Mouse (Mus musculus) induced T-regulatory cell, adult 2 months (primary cell): Measurements from ENCODE around the gene Sprr2e.

Experiments
- DNase-seq: peaks from one replicate; pipeline ENCODE4 v3.0.0-alpha.2; 2012; ENCODE audit warnings: low read depth

Gene Sprr2e

GRCm38 (mm10) chr3:92351843-92352242 is at the start of gene Sprr2e:
Gene Sprr2e (plus strand): TSS chr3:92352143.
- DNase-seq: no peak

- no peak for DNase-seq
These were observed 44.5 kb upstream of the Sprr2e start for GRCm38 (mm10) chr3:92307406-92307805.

GRCm38 (mm10) chr3:92316320-92316719 is 35.6 kb upstream of the Sprr2e start, which contains the start of gene Sprr2b:
Gene Sprr2b (plus strand): TSS chr3:92316620.
- DNase-seq: no peak

GRCm38 (mm10) chr3:92317384-92317783 is 34.6 kb upstream of the Sprr2e start:
- DNase-seq: no peak

GRCm38 (mm10) chr3:92336278-92336677 is 15.7 kb upstream of the Sprr2e start:
- no peak for DNase-seq

GRCm38 (mm10) chr3:92338840-92339239 is 13.1 kb upstream of the Sprr2e start, which contains the start of gene Sprr2d:
Gene Sprr2d (plus strand): TSS chr3:92339140.
- no peak for DNase-seq

GRCm38 (mm10) chr3:92361619-92362018 is 9.7 kb downstream of the Sprr2e start:
- DNase-seq: no peak

- no peak for DNase-seq
These were observed 12.9 kb downstream of the Sprr2e start, which contains the start of gene Sprr2f for GRCm38 (mm10) chr3:92364887-92365286. Gene Sprr2f (plus strand): TSS chr3:92365187.

GRCm38 (mm10) chr3:92373613-92374012 is 21.7 kb downstream of the Sprr2e start:
- no peak for DNase-seq

- no peak for DNase-seq
These were observed 33.4 kb downstream of the Sprr2e start, which contains the start of gene Sprr2h for GRCm38 (mm10) chr3:92385385-92385784. Gene Sprr2h (plus strand): TSS chr3:92385685.

GRCm38 (mm10) chr3:92394301-92394700 is 42.4 kb downstream of the Sprr2e start:
- DNase-seq: no peak
